Mouse (Mus musculus): ENCODE results near the gene Mpc1. TPM values are rescaled to one million over a fixed set of nuclear protein-coding genes. Genes with fewer than 3 reads are reported as not detected.

Gene Mpc1
- 460 TPM for polyA plus RNA-seq (2015; fragmentation: Illumina TruSeq; extraction: RNeasy Lipid Tissue Mini Kit (QIAGEN cat#74804); ENCODE audit: low read depth, low replicate concordance)

DNA sequence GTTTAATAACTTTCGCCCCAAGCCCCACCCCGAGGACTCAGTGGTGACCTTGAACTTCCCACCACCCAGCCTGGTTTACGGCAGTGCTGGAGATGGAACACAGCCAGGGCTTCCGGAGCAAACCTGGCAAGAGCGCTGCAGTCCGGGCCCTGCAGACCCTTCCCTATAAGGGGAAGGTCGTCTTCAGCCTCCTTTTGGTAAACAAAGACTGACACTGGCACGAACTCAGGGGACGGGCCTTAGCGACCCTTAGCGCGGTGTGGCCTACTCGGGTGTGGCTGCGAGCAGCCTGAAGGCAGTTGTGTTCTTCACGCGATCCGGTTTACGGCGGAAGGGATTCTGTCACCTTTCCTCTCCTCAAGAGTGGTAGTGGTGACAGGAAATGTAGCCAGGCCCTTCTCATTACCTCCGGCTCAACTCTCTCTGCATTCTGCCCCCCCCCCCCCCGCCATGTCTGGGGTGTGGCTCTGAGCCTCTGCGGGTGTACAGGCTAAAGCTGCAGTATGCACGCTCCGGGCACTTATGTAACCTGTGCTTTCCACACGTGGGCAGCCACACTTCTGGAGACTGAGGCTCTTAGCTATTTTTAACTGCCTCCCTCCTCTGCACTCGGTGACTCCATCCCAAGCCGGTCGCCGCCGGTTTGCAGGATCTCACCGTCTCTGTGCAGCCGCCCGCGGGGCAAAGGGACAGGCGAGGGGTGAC lies at the start of gene Mpc1:
Gene Mpc1 (plus strand): TSS at position 84 of the 705 bp plus-strand sequence.

DNA sequence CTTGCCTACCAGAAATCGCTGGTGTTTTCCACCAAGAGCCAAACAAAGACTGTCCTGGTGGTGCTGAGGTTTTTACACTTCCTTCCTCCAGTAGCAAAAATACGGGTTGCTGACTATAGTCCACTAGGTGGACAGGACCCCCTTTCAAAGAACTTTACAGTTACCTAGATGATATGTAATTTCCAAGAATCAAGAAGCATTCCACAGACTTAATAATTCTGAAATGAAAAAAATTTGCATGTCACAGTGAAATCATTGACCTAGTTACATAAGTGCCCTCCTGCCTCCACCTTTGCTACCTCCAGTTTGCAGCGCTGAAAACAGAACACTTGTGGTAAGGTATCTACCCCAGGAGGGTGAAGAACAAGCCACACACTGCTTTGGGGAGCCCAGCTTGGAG lies 47.0 kb upstream of the Mpc1 start, which contains the start of gene Ccr6:
Gene Ccr6 (plus strand): TSS at position 301 of the 400 bp plus-strand sequence.

DNA sequence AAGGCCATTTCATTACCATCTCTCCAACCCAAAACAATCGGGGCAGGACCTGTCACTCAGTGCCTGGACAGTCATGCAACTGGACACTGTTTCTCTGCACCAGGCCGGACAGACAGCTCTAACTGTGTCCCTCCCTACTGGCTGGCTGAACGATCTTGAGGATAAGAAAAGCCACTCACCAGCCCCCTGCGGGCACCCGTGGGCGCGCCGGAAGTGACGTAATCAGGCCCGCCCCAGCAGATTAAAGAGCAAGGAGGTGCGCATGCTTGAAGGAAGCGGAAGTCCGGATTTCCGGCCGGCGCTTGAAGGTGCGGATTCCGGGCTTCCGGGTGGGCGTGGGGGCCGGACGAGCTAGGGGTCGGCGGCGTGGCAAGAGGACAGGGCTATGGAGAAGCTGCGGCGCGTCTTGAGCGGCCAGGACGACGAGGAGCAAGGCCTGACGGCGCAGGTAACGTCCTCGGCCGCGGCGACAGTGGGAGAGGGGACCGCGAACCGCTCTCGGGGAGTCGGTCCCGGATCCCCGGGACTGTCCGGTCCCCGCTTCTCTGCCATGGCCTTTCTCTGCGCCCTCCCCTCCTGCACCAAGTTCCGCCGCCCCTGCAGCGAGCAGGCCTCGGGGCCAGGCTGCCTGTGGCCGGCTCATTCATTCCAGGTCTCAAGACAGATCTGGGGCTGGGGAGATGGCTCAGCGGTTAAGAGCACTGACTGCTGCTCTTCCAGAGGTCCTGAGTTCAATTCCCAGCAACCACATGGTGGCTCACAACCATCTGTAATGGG lies 28.3 kb downstream of the Mpc1 start, which contains the start of gene Sft2d1:
Gene Sft2d1 (plus strand): TSS at position 265 of the 777 bp plus-strand sequence.

GRCm38 (mm10) chr17:8337159-8337558 lies 54.5 kb downstream of the Mpc1 start, which contains the start of gene Prr18:
Prr18 (plus strand) TSS chr17:8337459.

Other genes starting within 250 kb of the Mpc1 start
- 0.31 TPM for gene Gm49673, start 135.1 kb upstream of the Mpc1 start, polyA plus RNA-seq (2015; fragmentation: Illumina TruSeq; extraction: RNeasy Lipid Tissue Mini Kit (QIAGEN cat#74804); ENCODE audit: low read depth, low replicate concordance)
- 7.4 TPM for gene Rnaset2a, start 134.8 kb upstream of the Mpc1 start, polyA plus RNA-seq (2015; fragmentation: Illumina TruSeq; extraction: RNeasy Lipid Tissue Mini Kit (QIAGEN cat#74804); ENCODE audit: low read depth, low replicate concordance)
- gene Fgfr1op, start 117.4 kb upstream of the Mpc1 start, polyA plus RNA-seq (2015; fragmentation: Illumina TruSeq; extraction: RNeasy Lipid Tissue Mini Kit (QIAGEN cat#74804); ENCODE audit: low read depth, low replicate concordance): 16.2 TPM
- 0.68 TPM for gene Ccr6, start 46.9 kb upstream of the Mpc1 start, polyA plus RNA-seq (2015; fragmentation: Illumina TruSeq; extraction: RNeasy Lipid Tissue Mini Kit (QIAGEN cat#74804); ENCODE audit: low read depth, low replicate concordance)
- 92.6 TPM for gene Sft2d1, start 28.2 kb downstream of the Mpc1 start, polyA plus RNA-seq (2015; fragmentation: Illumina TruSeq; extraction: RNeasy Lipid Tissue Mini Kit (QIAGEN cat#74804); ENCODE audit: low read depth, low replicate concordance)
- 40.1 TPM for gene Prr18, start 54.6 kb downstream of the Mpc1 start, polyA plus RNA-seq (2015; fragmentation: Illumina TruSeq; extraction: RNeasy Lipid Tissue Mini Kit (QIAGEN cat#74804); ENCODE audit: low read depth, low replicate concordance)
- 1.1 TPM for gene T2, start 73.1 kb downstream of the Mpc1 start, polyA plus RNA-seq (2015; fragmentation: Illumina TruSeq; extraction: RNeasy Lipid Tissue Mini Kit (QIAGEN cat#74804); ENCODE audit: low read depth, low replicate concordance)
- not detected for gene T, start 151.5 kb downstream of the Mpc1 start, polyA plus RNA-seq (2015; fragmentation: Illumina TruSeq; extraction: RNeasy Lipid Tissue Mini Kit (QIAGEN cat#74804); ENCODE audit: low read depth, low replicate concordance)
- 90.9 TPM for gene Pde10a, start 242.5 kb downstream of the Mpc1 start, polyA plus RNA-seq (2015; fragmentation: Illumina TruSeq; extraction: RNeasy Lipid Tissue Mini Kit (QIAGEN cat#74804); ENCODE audit: low read depth, low replicate concordance)

Data from brain, adult 10 weeks (tissue).